Mouse (Mus musculus) myocyte (in vitro differentiated cells): ENCODE results near the gene Vps35l. TPM values are rescaled to one million over a fixed set of nuclear protein-coding genes. Genes with fewer than 3 reads are reported as not detected.

Source experiments
- H3K27me3 ChIP-seq: one replicate; pipeline ENCODE4 v1.6.1; 2011; ENCODE audit not compliant: control insufficient read depth, insufficient read depth, insufficient read length
- H3K36me3 ChIP-seq: one replicate; pipeline ENCODE4 v1.6.1; 2011; ENCODE audit not compliant: control insufficient read depth, insufficient read depth
- H3K4me2 ChIP-seq: one replicate; pipeline ENCODE4 v1.6.1; 2011; ENCODE audit warnings: low read depth, control low read depth
- H3K4me3 ChIP-seq: one replicate; pipeline ENCODE4 v1.5.1; 2011; ENCODE audit warnings: mild to moderate bottlenecking, control low read depth, moderate library complexity
- H3K79me2 ChIP-seq: one replicate; pipeline ENCODE4 v1.6.1; 2011; ENCODE audit not compliant: control insufficient read depth, insufficient read depth
- H3ac ChIP-seq: one replicate; pipeline ENCODE4 v1.6.1; 2011; ENCODE audit not compliant: control insufficient read depth, insufficient read length
- CEBPB ChIP-seq: IDR thresholded peaks from 2 replicates; pipeline ENCODE4 v1.6.1; 2011; ENCODE audit warnings: mild to moderate bottlenecking, moderate library complexity; ENCODE audit not compliant: poor library complexity, insufficient read depth, severe bottlenecking
- E2F4 ChIP-seq: IDR thresholded peaks from one replicate; pipeline ENCODE4 v1.6.1; 2011; ENCODE audit warnings: mild to moderate bottlenecking, control low read depth, moderate library complexity; ENCODE audit not compliant: insufficient read depth
- MAX ChIP-seq: IDR thresholded peaks from one replicate; pipeline ENCODE4 v1.6.1; 2011; ENCODE audit warnings: low read depth, mild to moderate bottlenecking, control low read depth
- MYOD1 ChIP-seq, 3 experiments: IDR thresholded peaks; one replicate each; pipeline ENCODE4 v1.6.1; 2011; ENCODE audit warnings: control low read depth in 2 of 3, low read depth in 2 of 3, mild to moderate bottlenecking in 2 of 3, moderate library complexity in 1 of 3; ENCODE audit not compliant: insufficient read length in 2 of 3, control insufficient read depth in 1 of 3
- MYOG ChIP-seq, 3 experiments: IDR thresholded peaks; one replicate each; pipeline ENCODE4 v1.6.1; 2011; ENCODE audit warnings: control low read depth in 2 of 3, low read depth in 2 of 3, mild to moderate bottlenecking in 2 of 3; ENCODE audit not compliant: insufficient read length in 2 of 3, control insufficient read depth in 1 of 3, insufficient read depth in 1 of 3
- POLR2A ChIP-seq: IDR thresholded peaks from one replicate; pipeline ENCODE4 v1.6.1; 2011; ENCODE audit warnings: low read depth, mild to moderate bottlenecking, control low read depth, moderate library complexity; ENCODE audit not compliant: insufficient read length
- POLR2AphosphoS2 ChIP-seq: IDR thresholded peaks from one replicate; pipeline ENCODE4 v1.6.1; 2011; ENCODE audit warnings: low read depth, control low read depth; ENCODE audit not compliant: insufficient read length
- REST ChIP-seq: IDR thresholded peaks from one replicate; pipeline ENCODE4 v1.6.1; 2011; ENCODE audit warnings: mild to moderate bottlenecking, control low read depth, moderate library complexity; ENCODE audit not compliant: insufficient read depth, insufficient read length
- SRF ChIP-seq: IDR thresholded peaks from one replicate; pipeline ENCODE4 v1.6.1; 2011; ENCODE audit warnings: low read depth; ENCODE audit not compliant: control insufficient read depth, insufficient read length
- TCF12 ChIP-seq: IDR thresholded peaks from one replicate; pipeline ENCODE4 v1.6.1; 2011; ENCODE audit warnings: mild to moderate bottlenecking, control low read depth; ENCODE audit not compliant: poor library complexity, insufficient read depth, severe bottlenecking
- TCF3 ChIP-seq: IDR thresholded peaks from one replicate; pipeline ENCODE4 v1.6.1; 2011; ENCODE audit warnings: low read depth, control low read depth; ENCODE audit not compliant: insufficient read length
- USF1 ChIP-seq: IDR thresholded peaks from one replicate; pipeline ENCODE4 v1.6.1; 2011; ENCODE audit warnings: low read depth, mild to moderate bottlenecking, control low read depth, moderate library complexity
- polyA plus RNA-seq: library from polyadenylated mRNA; unstranded; fragments of >200 nt; fragmentation: generic; extraction: Trizol; gene quantifications from one replicate; pipeline ENCODE4 v1.2.1, GENCODE M21; 2012; ENCODE audit warnings: missing spikeins

Vps35l gene
- polyA plus RNA-seq, 1 experiment: 35.7 TPM

DNA sequence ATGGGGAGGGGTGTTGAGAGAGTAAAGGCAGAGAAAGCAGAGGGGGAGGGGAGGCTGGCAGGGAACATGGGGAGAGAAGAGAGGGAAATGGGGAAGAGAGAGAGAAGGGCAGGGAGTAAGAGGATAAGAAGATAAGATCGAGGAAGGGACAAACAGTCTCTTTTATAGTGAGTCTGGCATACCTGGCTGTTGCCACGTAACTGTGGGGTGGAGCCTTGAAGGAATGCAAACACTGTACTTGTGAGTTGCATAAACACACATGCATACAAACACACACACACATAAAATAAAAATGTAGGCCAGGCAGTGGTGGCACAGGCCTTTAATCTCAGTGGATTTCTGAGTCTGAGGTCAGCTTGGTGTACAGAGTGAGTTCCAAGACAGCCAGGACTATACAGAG is 32.8 kb upstream of the Vps35l start:
- Histone ChIP-seq H3K36me3 (no peaks in the 10 kb centered on the region), H3K4me2 (no peak overlapping the region), H3ac (no peak overlapping the region), H3K27me3 (no peaks in the 10 kb centered on the region), H3K4me3 (no peak overlapping the region), H3K79me2 (peaks cover 4% of the 10 kb centered on the region)
- no peak for TF ChIP-seq MYOD1 (IDR thresholded peaks at IDR 0.05; ENCODE audit: control insufficient read depth in 1 of 3, insufficient read length in 2 of 3, low read depth in 2 of 3)
- no peak for TF ChIP-seq USF1
- no peak for TF ChIP-seq CEBPB
- no peak for TF ChIP-seq MYOG (IDR thresholded peaks at IDR 0.05; ENCODE audit: control insufficient read depth in 1 of 3, insufficient read depth in 1 of 3, insufficient read length in 2 of 3, low read depth in 2 of 3)
- TF ChIP-seq REST: no peak
- TF ChIP-seq TCF12: no peak
- no peak for TF ChIP-seq POLR2A
- TF ChIP-seq SRF: no peak
- TF ChIP-seq E2F4: no peak
- no peak for TF ChIP-seq MAX
- TF ChIP-seq TCF3: no peak
- TF ChIP-seq POLR2AphosphoS2: no peak

DNA sequence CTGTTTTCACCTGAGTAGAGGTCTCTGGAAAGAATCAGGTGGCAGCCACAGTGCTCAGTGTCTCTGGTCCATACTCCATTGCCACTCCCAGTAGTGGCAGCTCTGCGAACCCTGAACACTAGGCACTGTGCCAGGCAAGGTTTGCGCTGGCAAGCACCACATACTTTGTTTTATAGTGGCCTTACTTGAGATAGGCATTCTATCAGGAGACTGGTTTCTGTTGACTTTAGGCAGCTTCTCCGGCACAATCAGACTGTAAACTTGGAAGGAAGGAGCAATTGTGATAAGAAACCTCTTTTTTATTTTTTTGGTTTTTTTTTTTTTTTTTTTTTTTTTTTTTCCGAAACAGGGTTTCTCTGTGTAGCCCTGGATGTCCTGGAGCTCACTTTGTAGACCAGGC is 32.0 kb upstream of the Vps35l start:
- no peak overlapping the region for H3K4me2 ChIP-seq
- TF ChIP-seq USF1 (no peak), POLR2A (no peak), CEBPB (no peak), E2F4 (no peak), TCF12 (no peak), TCF3 (no peak), POLR2AphosphoS2 (no peak), REST (no peak)
- H3K27me3 ChIP-seq: no peaks in the 10 kb centered on the region

DNA sequence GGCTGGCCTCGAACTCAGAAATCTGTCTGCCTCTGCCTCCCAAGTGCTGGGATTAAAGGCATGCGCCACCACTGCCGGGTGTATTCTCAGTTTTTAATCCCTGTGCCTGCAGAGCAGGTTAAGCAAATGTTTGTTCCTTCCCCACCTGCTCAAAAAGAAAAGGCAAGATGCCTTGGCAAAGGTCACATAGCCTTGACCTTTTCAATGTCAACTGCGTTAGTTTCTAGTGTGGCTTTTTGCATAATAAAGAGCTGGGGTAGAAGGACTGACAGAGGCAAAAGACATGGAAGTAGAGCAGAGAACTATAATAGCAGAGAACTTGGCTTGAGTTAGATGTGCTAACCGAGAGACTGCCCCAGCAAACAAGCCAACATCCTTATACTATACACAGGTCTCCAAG is 29.2 kb upstream of the Vps35l start:
- Histone ChIP-seq H3K27me3 (no peaks in the 10 kb centered on the region), H3K36me3 (no peaks in the 10 kb centered on the region), H3K4me2 (no peak overlapping the region), H3ac (no peak overlapping the region), H3K4me3 (no peak overlapping the region), H3K79me2 (no peaks in the 10 kb centered on the region)
- TF ChIP-seq POLR2A (no peak), POLR2AphosphoS2 (no peak), MYOD1 (IDR thresholded peaks at IDR 0.05; ENCODE audit: control insufficient read depth in 1 of 3, insufficient read length in 2 of 3, low read depth in 2 of 3) (no peak), MAX (no peak), SRF (no peak), TCF12 (no peak), MYOG (IDR thresholded peaks at IDR 0.05; ENCODE audit: control insufficient read depth in 1 of 3, insufficient read depth in 1 of 3, insufficient read length in 2 of 3, low read depth in 2 of 3) (no peak)

More for the DNA sequence above, 32.0 kb upstream of the Vps35l start:
- peaks cover 3% of the 10 kb centered on the region for H3K79me2 ChIP-seq
- no peaks in the 10 kb centered on the region for H3K36me3 ChIP-seq
- no peak overlapping the region for H3ac ChIP-seq
- H3K4me3 ChIP-seq: no peak overlapping the region

DNA sequence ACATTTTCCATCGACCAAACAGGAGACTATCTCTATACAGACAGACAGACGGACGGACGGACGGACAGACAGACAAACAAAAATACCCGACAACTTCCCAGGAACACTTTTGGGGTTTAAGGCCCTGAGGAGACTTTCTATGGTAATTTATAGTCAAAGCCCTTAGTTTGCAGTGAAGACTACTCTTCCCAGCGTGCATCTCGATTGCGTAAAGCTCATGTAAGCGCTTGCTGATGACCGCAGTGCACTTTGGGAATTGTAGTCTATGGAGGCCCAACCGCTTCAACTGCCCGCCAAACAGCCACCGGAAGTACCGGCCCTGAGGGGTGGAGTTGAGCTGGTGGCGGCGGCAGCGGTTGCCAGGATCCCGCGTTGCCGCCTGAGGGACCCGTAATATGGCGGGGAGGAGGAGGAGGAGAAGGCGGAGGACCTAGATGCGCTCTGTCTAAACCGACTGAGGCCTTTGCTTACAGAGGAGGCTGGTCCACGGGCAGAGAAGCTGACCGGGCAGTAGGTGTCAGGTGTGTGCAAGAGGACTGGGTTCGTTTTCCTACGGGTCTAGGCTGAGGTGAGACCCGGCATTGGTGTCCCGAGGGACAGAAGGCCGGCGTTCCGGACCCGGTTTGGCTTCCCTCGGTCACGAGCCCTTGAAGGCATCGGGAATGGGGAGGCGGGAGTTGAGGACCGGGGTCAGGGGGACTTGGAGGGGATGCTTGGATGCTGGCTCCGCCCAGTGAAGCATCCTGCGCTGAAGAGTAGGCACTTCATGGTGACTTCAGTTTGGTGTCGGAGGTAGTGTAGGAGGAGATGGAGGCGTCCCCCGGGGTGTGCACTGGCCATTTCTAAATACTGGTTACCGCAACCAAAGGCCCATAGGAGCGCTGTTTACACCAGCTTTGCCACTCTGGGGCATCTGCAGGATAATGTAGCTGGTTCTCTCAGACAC is 27.5 kb upstream of the Vps35l start, which contains the start of gene Ccp110:
Gene Ccp110 (plus strand): TSS at position 325 of the 946 bp plus-strand sequence.
- Histone ChIP-seq H3K4me3 (peak within 1 kb of the TSS; percentile 63), H3K4me2 (peak within 1 kb of the TSS; percentile 81), H3K79me2 (no peaks in the 10 kb centered on the region), H3ac (no peak within 1 kb of the TSS), H3K27me3 (no peaks in the 10 kb centered on the region), H3K36me3 (no peaks in the 10 kb centered on the region)
- no peak for TF ChIP-seq TCF3
- peak; percentile 67 for TF ChIP-seq E2F4
- TF ChIP-seq POLR2A: peak; percentile 44
- peak; percentile 84 for TF ChIP-seq CEBPB

DNA sequence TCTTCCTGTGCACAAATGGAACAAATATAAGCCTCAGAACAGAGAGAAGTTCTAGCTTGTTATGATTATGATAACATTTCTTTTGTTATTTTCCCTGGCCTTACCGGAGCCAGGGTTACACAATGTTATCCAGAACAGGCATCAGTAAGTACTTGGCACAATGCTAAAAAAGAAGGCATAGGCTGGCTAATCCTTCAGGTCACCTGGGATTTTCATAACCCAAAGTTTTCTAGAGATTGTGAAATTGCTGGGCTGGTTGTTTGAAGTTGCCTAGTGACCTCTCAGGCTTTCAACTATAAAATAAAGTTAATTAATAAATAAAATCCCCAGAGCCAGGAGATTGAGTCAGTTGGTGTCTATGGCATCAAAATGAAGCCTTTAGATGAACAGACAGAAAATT is 25.2 kb upstream of the Vps35l start:
- no peaks in the 10 kb centered on the region for H3K36me3 ChIP-seq
- TF ChIP-seq SRF (no peak), TCF3 (no peak), TCF12 (no peak), MYOD1 (IDR thresholded peaks at IDR 0.05; ENCODE audit: control insufficient read depth in 1 of 3, insufficient read length in 2 of 3, low read depth in 2 of 3) (no peak), CEBPB (no peak), MYOG (IDR thresholded peaks at IDR 0.05; ENCODE audit: control insufficient read depth in 1 of 3, insufficient read depth in 1 of 3, insufficient read length in 2 of 3, low read depth in 2 of 3) (no peak), POLR2AphosphoS2 (no peak), E2F4 (no peak), USF1 (no peak), POLR2A (no peak), MAX (no peak), REST (no peak)
- no peak overlapping the region for H3K4me3 ChIP-seq
- H3K79me2 ChIP-seq: no peaks in the 10 kb centered on the region
- H3K4me2 ChIP-seq: no peak overlapping the region
- H3K27me3 ChIP-seq: no peaks in the 10 kb centered on the region
- no peak overlapping the region for H3ac ChIP-seq
